In genomic region chr3:52502223-52502622, GRCm38 (mm10) we compare ENCODE assay signal across 9 mouse cellular contexts.
DNase-seq lines count a peak whose midpoint lies in the region; ATAC-seq and TF ChIP-seq lines count a peak whose summit lies in the region.
"Had no signal": no experiment of that assay in that cellular context is flagged by ENCODE, and none has a peak within 500 bp of the region (broad histone marks: within the 10 kb centered on the region; RNA-seq: fewer than 3 reads in every experiment).

No protein-coding gene starts in this region.

- H3K27me3 ChIP-seq in liver, embryonic 11.5 days (replicated peaks; ENCODE audit: control insufficient read depth, insufficient read depth, low read length), result no peaks in the 10 kb centered on the region
- no peaks in the 10 kb centered on the region for H3K27me3 ChIP-seq in forebrain, postnatal 0 days (ENCODE audit: insufficient read depth, low read length)
- no peaks in the 10 kb centered on the region for H3K27me3 ChIP-seq in limb, embryonic 10.5 days (ENCODE audit: low read depth, poor library complexity, severe bottlenecking)
- H3K27me3 ChIP-seq: embryonic facial prominence, embryonic 15.5 days had no signal

- DNase-seq in 3T3-L1 (ENCODE audit: low read depth, low spot score), result peak; percentile 82
- DNase-seq in adipocyte (ENCODE audit: low spot score), result peak; percentile 82
- peak; percentile 60 to 64 for DNase-seq in gastrocnemius, postnatal 36 days
- DNase-seq in liver, embryonic 11.5 days (ENCODE audit: low spot score), result no peak
- DNase-seq in layer of hippocampus, postnatal 25 days (ENCODE audit: extremely low spot score in 1 of 2, low spot score in 1 of 2), result no peak
- no peak for DNase-seq in Muller cell, postnatal 12 days (ENCODE audit: inconsistent ontology term)
- DNase-seq in forebrain, postnatal 0 days, result no peak
- no peak for DNase-seq in limb, embryonic 10.5 days (ENCODE audit: low spot score)

- H3K9me3 ChIP-seq in liver, embryonic 11.5 days (ENCODE audit: control insufficient read depth, low read length), result no peaks in the 10 kb centered on the region
- no peaks in the 10 kb centered on the region for H3K9me3 ChIP-seq in forebrain, postnatal 0 days (ENCODE audit: low read length)
- H3K9me3 ChIP-seq in limb, embryonic 10.5 days (replicated peaks), result no peaks in the 10 kb centered on the region
- H3K9me3 ChIP-seq: embryonic facial prominence, embryonic 15.5 days had no signal

- no peak for TF ChIP-seq CTCF in forebrain, postnatal 0 days (IDR thresholded peaks at IDR 0.05; ENCODE audit: low read depth)

- 0 out of 2 replicates have a peak, but pooled peaks have one; percentile 18 for ATAC-seq in liver, embryonic 11.5 days (replicated peaks; ENCODE audit: low FRiP score)
- ATAC-seq in forebrain, postnatal 0 days, result no peak

- no peaks in the 10 kb centered on the region for H3K36me3 ChIP-seq in liver, embryonic 11.5 days (ENCODE audit: control insufficient read depth, insufficient read depth, low read length)
- no peaks in the 10 kb centered on the region for H3K36me3 ChIP-seq in forebrain, postnatal 0 days (ENCODE audit: insufficient read depth)
- H3K36me3 ChIP-seq in limb, embryonic 10.5 days, result no peaks in the 10 kb centered on the region
- H3K36me3 ChIP-seq: embryonic facial prominence, embryonic 15.5 days had no signal

- H3K4me1 ChIP-seq in liver, embryonic 11.5 days (replicated peaks; ENCODE audit: control insufficient read depth, insufficient read depth, low read length), result no peaks in the 10 kb centered on the region
- H3K4me1 ChIP-seq in forebrain, postnatal 0 days (ENCODE audit: insufficient read depth), result no peaks in the 10 kb centered on the region
- peaks cover 8% of the 10 kb centered on the region for H3K4me1 ChIP-seq in limb, embryonic 10.5 days

- intact Hi-C loops in gastrocnemius, postnatal 36 days (cut with DNase I), result no loop called here

- WGBS in liver, embryonic 11.5 days, result 28% methylated on average over 7 of the region's 7 CpGs
- 73% methylated on average over 7 of the region's 7 CpGs for WGBS in forebrain, postnatal 0 days
- 15% methylated on average over 7 of the region's 7 CpGs for WGBS in limb, embryonic 10.5 days

- no peak overlapping the region for H3K4me3 ChIP-seq in liver, embryonic 11.5 days (ENCODE audit: low read depth, low read length)
- no peak overlapping the region for H3K4me3 ChIP-seq in forebrain, postnatal 0 days (ENCODE audit: low read depth, low read length)
- H3K4me3 ChIP-seq in limb, embryonic 10.5 days, result no peak overlapping the region
- H3K4me3 ChIP-seq: embryonic facial prominence, embryonic 15.5 days had no signal

- no peak overlapping the region for H3K4me2 ChIP-seq in liver, embryonic 11.5 days
- no peak overlapping the region for H3K4me2 ChIP-seq in forebrain, postnatal 0 days (ENCODE audit: low read depth)
- H3K4me2 ChIP-seq: embryonic facial prominence, embryonic 15.5 days had no signal

- H3K27ac ChIP-seq in liver, embryonic 11.5 days (ENCODE audit: low read depth, low read length), result no peak overlapping the region
- no peak overlapping the region for H3K27ac ChIP-seq in forebrain, postnatal 0 days (ENCODE audit: low read depth, low read length)
- no peak overlapping the region for H3K27ac ChIP-seq in limb, embryonic 10.5 days
- H3K27ac ChIP-seq: embryonic facial prominence, embryonic 15.5 days had no signal

- no peak overlapping the region for H3K9ac ChIP-seq in liver, embryonic 11.5 days (ENCODE audit: low read depth, low read length)
- H3K9ac ChIP-seq in forebrain, postnatal 0 days, result no peak overlapping the region
- H3K9ac ChIP-seq: embryonic facial prominence, embryonic 15.5 days had no signal

Comparison
In these comparisons a context has a peak if more than half of its experiments do, and no peak if none do; other contexts are left out.
1. DNase-seq: peak in 3T3-L1 (single experiment), adipocyte (single experiment) and gastrocnemius, postnatal 36 days (2 of 2); none in liver, embryonic 11.5 days (single experiment), layer of hippocampus, postnatal 25 days (0 of 2), Muller cell, postnatal 12 days (single experiment), forebrain, postnatal 0 days (single experiment) and limb, embryonic 10.5 days (single experiment).